Mouse (Mus musculus) liver, adult 10 weeks (tissue): ENCODE data around the gene Mob3c. TPM values are rescaled to one million over a fixed set of nuclear protein-coding genes. Genes with fewer than 3 reads are reported as not detected.

ENCODE experiments used
- polyA plus RNA-seq: library from polyadenylated mRNA; stranded (reverse); fragments of 350-450 nt; fragmentation: Illumina TruSeq; extraction: RNeasy Lipid Tissue Mini Kit (QIAGEN cat#74804); gene quantifications from one replicate; pipeline ENCODE4 v1.2.3, GENCODE M21; 2014; ENCODE audit warnings: low read depth, low replicate concordance

Mob3c gene
- polyA plus RNA-seq: 10.9 TPM

GRCm38 (mm10) chr4:115827888-115828571 lies at the start of gene Mob3c:
TSS of gene Mob3c (plus strand) at chr4:115828092.

GRCm38 (mm10) chr4:115780918-115781317 lies 47.0 kb upstream of the Mob3c start, which contains the start of gene Tex38:
TSS of gene Tex38 (minus strand) at chr4:115781018.

GRCm38 (mm10) chr4:115784769-115785510 lies 43.0 kb upstream of the Mob3c start, which contains the start of gene Atpaf1:
TSS of gene Atpaf1 (plus strand) at chr4:115784812.

GRCm38 (mm10) chr4:115838696-115839641 lies 11.1 kb downstream of the Mob3c start, which contains the start of gene Mknk1:
TSS of gene Mknk1 (plus strand) at chr4:115839198.

GRCm38 (mm10) chr4:115884022-115884421 lies 56.1 kb downstream of the Mob3c start, which contains the start of gene Kncn:
TSS of gene Kncn (plus strand) at chr4:115884400.

Other genes starting within 250 kb of the Mob3c start
- 24.2 TPM for gene Cyp4a32, start 227.1 kb upstream of the Mob3c start, polyA plus RNA-seq
- gene Cyp4b1, start 180.4 kb upstream of the Mob3c start, polyA plus RNA-seq: 13.7 TPM
- gene Efcab14, start 90.3 kb upstream of the Mob3c start, polyA plus RNA-seq: 19.1 TPM
- gene Tex38, start 47.1 kb upstream of the Mob3c start, polyA plus RNA-seq: not detected
- gene Atpaf1, start 43.3 kb upstream of the Mob3c start, polyA plus RNA-seq: 59.0 TPM
- 7.3 TPM for gene Mknk1, start 11.1 kb downstream of the Mob3c start, polyA plus RNA-seq
- not detected for gene Kncn, start 56.3 kb downstream of the Mob3c start, polyA plus RNA-seq
- gene 6430628N08Rik, start 62.6 kb downstream of the Mob3c start, polyA plus RNA-seq: not detected
- gene Dmbx1, start 111.8 kb downstream of the Mob3c start, polyA plus RNA-seq: not detected
- gene Faah, start 189.8 kb downstream of the Mob3c start, polyA plus RNA-seq: 25.8 TPM
- gene Nsun4, start 225.8 kb downstream of the Mob3c start, polyA plus RNA-seq: 10.8 TPM
- 397 TPM for gene Uqcrh, start 247.0 kb downstream of the Mob3c start, polyA plus RNA-seq
- gene Lrrc41, start 247.2 kb downstream of the Mob3c start, polyA plus RNA-seq: 5.2 TPM